Mouse (Mus musculus) neural tube, embryonic 15.5 days (tissue): ENCODE data around the gene Wrap53. TPM values are rescaled to one million over a fixed set of nuclear protein-coding genes. Genes with fewer than 3 reads are reported as not detected.
A peak's percentile ranks its signal among the peaks of the same experiment; 100 is the strongest.

Experiments used
- ATAC-seq: fragments of 200-750 bp; cut with Nextera tagmentation; 2 replicates; pipeline ENCODE4 v1.8.0; 2017; ENCODE audit warnings: mild to moderate bottlenecking, moderate TSS enrichment, moderate library complexity; ENCODE audit not compliant: low FRiP score
- H3K27ac ChIP-seq: fragments of 300-500 bp; sonication (generic); replicated peaks from 2 replicates; pipeline ENCODE4 v1.5.1; 2015; ENCODE audit warnings: mild to moderate bottlenecking, inconsistent platforms
- H3K27me3 ChIP-seq: fragments of 300-500 bp; sonication (generic); replicated peaks from 2 replicates; pipeline ENCODE4 v1.6.1; 2015; ENCODE audit warnings: inconsistent platforms
- H3K36me3 ChIP-seq: fragments of 300-500 bp; sonication (generic); 2 replicates; pipeline ENCODE4 v1.6.1; 2015; ENCODE audit warnings: inconsistent platforms
- H3K4me1 ChIP-seq: fragments of 300-500 bp; sonication (generic); 2 replicates; pipeline ENCODE4 v1.6.1; 2015; ENCODE audit warnings: inconsistent platforms
- H3K4me2 ChIP-seq: fragments of 300-500 bp; sonication (generic); 2 replicates; pipeline ENCODE4 v1.6.1; 2015; ENCODE audit warnings: inconsistent platforms, mild to moderate bottlenecking, moderate library complexity
- H3K4me3 ChIP-seq: fragments of 300-500 bp; sonication (generic); replicated peaks from 2 replicates; pipeline ENCODE4 v1.5.1; 2015; ENCODE audit warnings: mild to moderate bottlenecking, inconsistent platforms
- H3K9ac ChIP-seq: fragments of 300-500 bp; sonication (generic); replicated peaks from 2 replicates; pipeline ENCODE4 v1.6.1; 2015; ENCODE audit warnings: mild to moderate bottlenecking, inconsistent platforms
- H3K9me3 ChIP-seq: fragments of 300-500 bp; sonication (generic); replicated peaks from 2 replicates; pipeline ENCODE4 v1.6.1; 2016; ENCODE audit warnings: inconsistent platforms
- WGBS: fragments of 180-500 bp; shearing (Covaris S2); methylation state at CpG from one replicate; pipeline ENCODE4 v1.1.7; 2015; ENCODE audit warnings: mixed read lengths; 5-methylcytosine and 5-hydroxymethylcytosine counted together
- polyA plus RNA-seq: library from polyadenylated mRNA; unstranded; fragments of >200 nt; fragmentation: Nextera tagmentation; extraction: Ambion mirVana; gene quantifications from 2 replicates; pipeline ENCODE4 v1.2.1, GENCODE M21; 2015

Wrap53 gene
- polyA plus RNA-seq, 1 experiment from 2014 or later, result 18.8 TPM

- Histone ChIP-seq H3K4me3 (peak overlapping the region; percentile 17), H3K4me1 (peaks cover 27% of the 10 kb centered on the region), H3K36me3 (no peaks in the 10 kb centered on the region), H3K4me2 (peak overlapping the region; percentile 47), H3K9ac (peak overlapping the region; percentile 31), H3K27ac (peak overlapping the region; percentile 91), H3K27me3 (no peaks in the 10 kb centered on the region), H3K9me3 (no peaks in the 10 kb centered on the region)
- peak; percentile 64 for ATAC-seq
- WGBS, result 4% methylated on average over 30 of the region's 30 CpGs
These were observed 52.7 kb downstream of the Wrap53 start for GRCm38 (mm10) chr11:69527098-69528030.

GRCm38 (mm10) chr11:69526631-69527030 is 53.4 kb downstream of the Wrap53 start:
- Histone ChIP-seq H3K4me3 (no peak overlapping the region), H3K9ac (peak overlapping the region; percentile 31; the same call in 1 of the 2 replicates), H3K27me3 (no peaks in the 10 kb centered on the region), H3K4me2 (peak overlapping the region; percentile 47), H3K4me1 (peaks cover 27% of the 10 kb centered on the region), H3K27ac (peak overlapping the region; percentile 91), H3K36me3 (no peaks in the 10 kb centered on the region), H3K9me3 (no peaks in the 10 kb centered on the region)
- 0 out of 2 replicates have a peak, but pooled peaks have one; percentile 15 for ATAC-seq
- 11% methylated on average over 4 of the region's 4 CpGs for WGBS

- Histone ChIP-seq H3K9me3 (no peaks in the 10 kb centered on the region), H3K9ac (0 out of 2 replicates have a peak overlapping the region, but pooled peaks have one; percentile 7), H3K27ac (0 out of 2 replicates have a peak overlapping the region, but pooled peaks have one; percentile 91), H3K27me3 (no peaks in the 10 kb centered on the region), H3K36me3 (no peaks in the 10 kb centered on the region), H3K4me2 (no peak overlapping the region), H3K4me3 (no peak overlapping the region), H3K4me1 (peaks cover 27% of the 10 kb centered on the region)
- WGBS, result 82% methylated on average over 9 of the region's 9 CpGs
- no peak for ATAC-seq
These were observed 54.4 kb downstream of the Wrap53 start for GRCm38 (mm10) chr11:69525661-69526060.

GRCm38 (mm10) chr11:69523651-69524050 is 56.4 kb downstream of the Wrap53 start:
- no peaks in the 10 kb centered on the region for H3K27me3 ChIP-seq
- H3K9me3 ChIP-seq, result no peaks in the 10 kb centered on the region
- H3K9ac ChIP-seq, result no peak overlapping the region
- H3K4me3 ChIP-seq, result no peak overlapping the region
- H3K36me3 ChIP-seq, result no peaks in the 10 kb centered on the region
- no peak overlapping the region for H3K4me2 ChIP-seq
- WGBS, result 93% methylated on average over 4 of the region's 4 CpGs
- H3K4me1 ChIP-seq, result peaks cover 26% of the 10 kb centered on the region
- no peak overlapping the region for H3K27ac ChIP-seq
- no peak for ATAC-seq

- H3K9ac ChIP-seq, result no peak overlapping the region
- ATAC-seq, result no peak
- H3K4me2 ChIP-seq, result no peak overlapping the region
- H3K4me1 ChIP-seq, result peaks cover 12% of the 10 kb centered on the region
- no peaks in the 10 kb centered on the region for H3K36me3 ChIP-seq
- H3K9me3 ChIP-seq, result no peaks in the 10 kb centered on the region
- 92% methylated on average over 9 of the region's 9 CpGs for WGBS
- no peaks in the 10 kb centered on the region for H3K27me3 ChIP-seq
- no peak overlapping the region for H3K27ac ChIP-seq
- H3K4me3 ChIP-seq, result no peak overlapping the region
These were observed 58.4 kb downstream of the Wrap53 start for GRCm38 (mm10) chr11:69521526-69522149.

GRCm38 (mm10) chr11:69519976-69520375 is 60.1 kb downstream of the Wrap53 start:
- no peak overlapping the region for H3K4me3 ChIP-seq
- H3K4me2 ChIP-seq, result no peak overlapping the region
- WGBS, result 76% methylated on average over 4 of the region's 4 CpGs
- H3K27me3 ChIP-seq, result no peaks in the 10 kb centered on the region
- peaks cover 5% of the 10 kb centered on the region for H3K4me1 ChIP-seq
- H3K9me3 ChIP-seq, result no peaks in the 10 kb centered on the region
- ATAC-seq, result no peak
- H3K9ac ChIP-seq, result no peak overlapping the region
- H3K27ac ChIP-seq, result no peak overlapping the region
- H3K36me3 ChIP-seq, result no peaks in the 10 kb centered on the region

GRCm38 (mm10) chr11:69516661-69517060 is 63.4 kb downstream of the Wrap53 start:
- no peak for ATAC-seq
- Histone ChIP-seq H3K9ac (no peak overlapping the region), H3K4me2 (no peak overlapping the region), H3K4me1 (peaks cover 5% of the 10 kb centered on the region), H3K36me3 (no peaks in the 10 kb centered on the region), H3K9me3 (no peaks in the 10 kb centered on the region), H3K4me3 (no peak overlapping the region), H3K27ac (no peak overlapping the region), H3K27me3 (no peaks in the 10 kb centered on the region)
- 82% methylated on average over 3 of the region's 3 CpGs for WGBS

- Histone ChIP-seq H3K4me2 (no peak overlapping the region), H3K4me1 (peaks cover 5% of the 10 kb centered on the region), H3K4me3 (no peak overlapping the region), H3K9me3 (no peaks in the 10 kb centered on the region), H3K27ac (no peak overlapping the region), H3K36me3 (no peaks in the 10 kb centered on the region), H3K9ac (no peak overlapping the region), H3K27me3 (no peaks in the 10 kb centered on the region)
- 76% methylated on average over 15 of the region's 15 CpGs for WGBS
- no peak for ATAC-seq
These were observed 63.9 kb downstream of the Wrap53 start for GRCm38 (mm10) chr11:69516151-69516640.

- no peaks in the 10 kb centered on the region for H3K27me3 ChIP-seq
- ATAC-seq, result peak; percentile 78; the same call in 1 of the 2 replicates
- H3K4me3 ChIP-seq, result no peak overlapping the region
- no peaks in the 10 kb centered on the region for H3K36me3 ChIP-seq
- H3K4me1 ChIP-seq, result no peaks in the 10 kb centered on the region
- no peak overlapping the region for H3K4me2 ChIP-seq
- no peak overlapping the region for H3K9ac ChIP-seq
- no peaks in the 10 kb centered on the region for H3K9me3 ChIP-seq
- WGBS, result 15% methylated on average over 6 of the region's 6 CpGs
- H3K27ac ChIP-seq, result no peak overlapping the region
These were observed 66.2 kb downstream of the Wrap53 start for GRCm38 (mm10) chr11:69513840-69514239.
